Mouse (Mus musculus): ENCODE measurements around the gene Arhgap45. TPM values are rescaled to one million over a fixed set of nuclear protein-coding genes. Genes with fewer than 3 reads are reported as not detected.

The Arhgap45 gene
- polyA plus RNA-seq, 1 experiment from 2014 or later = 206 TPM

GRCm38 (mm10) chr10:80014484-80015290, 1.8 kb upstream of the Arhgap45 start:
- DNase-seq (ENCODE audit: low spot score) = no peak

DNA sequence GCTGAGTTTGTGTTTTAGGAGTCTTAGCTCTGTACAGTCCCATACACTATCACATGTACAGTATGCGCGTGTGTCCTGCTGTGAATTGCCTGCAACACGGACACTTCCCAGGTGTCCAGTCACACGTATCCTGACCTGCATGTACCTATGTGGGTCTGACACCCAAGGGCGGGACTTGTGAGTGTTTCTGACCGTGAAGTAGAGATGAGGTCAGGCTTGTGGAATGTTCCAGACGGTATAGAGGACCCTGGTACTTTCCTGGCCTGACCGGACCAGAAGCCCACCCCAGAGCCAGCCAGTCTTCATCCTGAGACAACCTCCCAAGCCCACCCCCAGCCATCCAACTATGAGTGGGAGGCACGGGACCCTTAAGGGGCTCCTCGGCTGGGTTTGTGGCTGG, 870 bp upstream of the Arhgap45 start:
- DNase-seq (ENCODE audit: low spot score) = no peak

- DNase-seq (ENCODE audit: low spot score) = no peak
Measured at GRCm38 (mm10) chr10:80016931-80017330, 478 bp downstream of the Arhgap45 start.

- DNase-seq (ENCODE audit: low spot score) = peak; percentile 96
Measured at GRCm38 (mm10) chr10:80017361-80017760, 908 bp downstream of the Arhgap45 start.

DNA sequence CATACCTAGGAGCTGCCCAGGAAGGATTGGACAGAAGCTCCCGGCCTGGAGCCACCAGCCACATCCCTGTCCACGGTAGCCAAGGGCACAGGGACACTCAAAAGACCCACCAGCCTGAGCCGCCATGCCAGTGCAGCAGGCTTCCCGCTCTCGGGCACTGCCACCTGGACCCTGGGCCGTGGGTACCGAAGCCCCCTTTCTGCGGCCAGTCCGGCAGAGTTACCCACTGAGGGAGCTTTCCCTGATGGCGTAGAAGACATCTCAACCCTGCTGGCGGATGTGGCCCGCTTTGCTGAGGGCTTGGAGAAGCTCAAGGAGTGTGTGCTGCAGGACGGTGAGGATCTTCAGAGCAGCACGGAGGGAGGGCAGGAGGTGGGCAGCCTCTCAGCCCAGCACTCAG, 1.3 kb downstream of the Arhgap45 start:
- peak; percentile 62 for DNase-seq (ENCODE audit: low spot score)

DNA sequence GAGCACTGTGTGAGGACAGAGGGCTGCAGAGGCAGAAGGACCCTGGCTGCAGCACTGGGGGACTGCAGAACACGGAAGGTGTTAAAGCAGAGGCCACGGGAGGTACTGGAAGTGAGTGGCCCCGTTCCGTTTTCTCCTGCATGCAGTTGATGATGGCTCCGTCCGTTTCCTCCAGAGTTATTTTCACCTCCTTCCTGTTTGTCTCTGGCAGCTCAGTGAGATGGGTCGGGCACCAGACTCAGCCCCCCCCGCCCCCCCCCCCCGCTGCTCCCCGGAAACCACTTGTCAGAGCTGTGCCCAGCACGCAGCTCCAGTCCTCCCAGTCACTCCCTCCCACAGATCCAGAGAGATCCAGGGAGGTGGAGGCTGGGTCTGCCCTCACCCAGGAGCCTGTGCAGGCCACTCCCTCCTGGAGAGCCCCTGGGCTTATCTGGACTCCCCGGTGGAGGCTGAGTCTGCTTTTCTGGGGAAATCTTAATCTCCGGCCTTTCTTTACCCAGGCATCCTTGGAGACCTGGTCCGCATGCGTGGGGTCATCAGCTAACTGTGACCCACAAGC, 2.4 kb downstream of the Arhgap45 start:
- DNase-seq (ENCODE audit: low spot score) = peak; percentile 65

- DNase-seq (ENCODE audit: low spot score) = no peak
Measured at GRCm38 (mm10) chr10:80019471-80020131, 3.1 kb downstream of the Arhgap45 start.

DNA sequence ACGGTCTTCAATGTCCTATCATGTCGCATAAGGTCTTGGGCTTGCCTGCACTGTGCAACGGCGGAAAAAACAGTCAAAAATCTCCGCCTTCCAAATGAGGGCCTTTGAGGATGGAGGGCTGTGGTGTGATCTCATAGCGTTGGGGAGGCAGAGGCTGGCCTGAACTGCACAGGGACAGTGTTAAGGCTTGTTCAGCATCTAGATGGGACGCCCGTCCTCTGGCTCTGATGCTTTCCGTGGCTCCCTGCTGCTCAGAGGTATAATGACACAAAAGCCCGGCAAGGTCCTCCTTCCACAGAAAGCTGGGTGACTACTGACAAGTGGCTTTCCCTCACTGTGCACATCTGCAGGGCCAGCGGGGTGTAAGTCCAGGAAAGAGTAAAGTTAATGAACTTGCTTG, 3.7 kb downstream of the Arhgap45 start:
- DNase-seq (ENCODE audit: low spot score) = no peak

DNA sequence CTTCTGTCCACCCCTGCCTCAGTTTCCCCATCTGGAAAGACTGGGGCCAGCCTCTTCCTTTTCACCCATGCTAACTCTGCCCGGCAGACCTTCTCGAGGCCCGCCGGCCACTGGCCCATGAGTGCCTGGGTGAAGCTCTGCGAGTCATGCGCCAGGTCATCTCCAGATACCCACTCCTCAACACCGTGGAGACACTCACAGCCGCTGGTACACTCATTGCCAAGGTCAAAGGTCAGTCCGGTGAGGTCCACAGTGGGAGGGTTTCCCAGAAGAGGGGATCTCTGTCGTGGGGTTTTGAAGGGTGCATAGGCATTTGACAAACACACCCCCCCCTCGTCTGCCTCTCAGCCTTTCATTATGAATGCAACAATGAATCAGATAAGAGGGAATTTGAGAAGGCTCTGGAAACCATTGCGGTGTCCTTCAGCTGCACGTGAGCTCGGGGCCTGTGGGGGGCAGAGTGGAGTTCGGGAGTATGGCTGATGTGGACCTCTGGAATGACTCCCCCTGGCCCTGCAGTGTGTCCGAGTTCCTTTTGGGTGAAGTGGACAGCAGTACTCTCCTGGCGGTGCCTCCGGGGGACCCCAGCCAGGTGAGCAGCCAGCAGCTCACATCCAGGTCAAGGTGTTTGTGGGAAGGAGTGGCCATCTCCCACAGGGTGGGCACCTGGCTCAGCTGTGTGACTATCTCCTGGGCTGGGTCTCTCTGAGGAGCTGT, 4.3 kb downstream of the Arhgap45 start:
- no peak for DNase-seq (ENCODE audit: low spot score)

- no peak for DNase-seq (ENCODE audit: low spot score)
Measured at GRCm38 (mm10) chr10:80021320-80021641, 4.8 kb downstream of the Arhgap45 start.

- peak; percentile 64 for DNase-seq (ENCODE audit: low spot score)
Measured at GRCm38 (mm10) chr10:80022164-80022563, 5.7 kb downstream of the Arhgap45 start.

DNA sequence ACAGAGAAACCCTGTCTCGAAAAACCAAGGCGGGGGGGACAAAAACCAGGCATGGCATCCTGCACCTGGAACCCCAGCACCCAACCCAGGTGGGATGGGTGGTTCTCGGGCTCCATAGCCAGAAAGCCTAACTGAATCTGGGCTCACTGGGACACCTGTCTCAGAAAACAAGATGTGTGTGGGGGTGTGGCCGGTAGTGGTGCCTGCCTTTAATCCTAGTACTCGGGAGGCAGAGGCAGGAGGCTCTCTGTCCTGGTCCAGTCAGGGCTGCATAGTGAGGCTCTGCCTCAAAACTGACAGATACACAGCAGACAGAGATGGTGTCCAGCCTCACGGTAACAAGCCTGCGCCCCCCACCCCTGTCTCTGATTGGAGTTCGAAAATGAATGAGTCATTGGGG, 6.4 kb downstream of the Arhgap45 start:
- DNase-seq (ENCODE audit: low spot score) = no peak

DNA sequence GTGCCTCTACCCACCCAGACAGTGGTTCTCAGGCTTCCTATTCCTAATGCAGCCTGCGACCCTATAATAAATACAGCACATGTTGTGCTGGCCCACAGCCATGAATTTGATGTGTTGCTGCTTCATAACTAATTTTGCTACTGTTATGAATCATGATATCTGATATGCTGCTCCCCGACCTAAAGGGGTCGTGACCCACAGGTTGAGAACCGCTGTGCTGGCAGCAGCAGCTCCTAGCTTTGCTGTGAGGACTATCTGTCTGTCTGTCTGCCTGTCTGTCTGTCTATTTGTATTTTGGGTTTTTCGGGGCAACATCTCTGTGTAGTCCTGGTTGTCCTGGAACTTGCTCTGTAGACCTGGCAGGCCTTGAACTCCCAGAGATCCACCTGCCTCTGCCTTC, 7.3 kb downstream of the Arhgap45 start:
- no peak for DNase-seq (ENCODE audit: low spot score)

- DNase-seq (ENCODE audit: low spot score) = peak; percentile 83
Measured at GRCm38 (mm10) chr10:80024229-80025043, 8.0 kb downstream of the Arhgap45 start.

GRCm38 (mm10) chr10:80025044-80025347, 8.5 kb downstream of the Arhgap45 start:
- DNase-seq (ENCODE audit: low spot score) = no peak

GRCm38 (mm10) chr10:80025463-80025862, 9.0 kb downstream of the Arhgap45 start:
- no peak for DNase-seq (ENCODE audit: low spot score)

GRCm38 (mm10) chr10:80025889-80026288, 9.4 kb downstream of the Arhgap45 start:
- peak; percentile 39 for DNase-seq (ENCODE audit: low spot score)

GRCm38 (mm10) chr10:80027681-80028520, 11.4 kb downstream of the Arhgap45 start:
- no peak for DNase-seq (ENCODE audit: low spot score)

DNA sequence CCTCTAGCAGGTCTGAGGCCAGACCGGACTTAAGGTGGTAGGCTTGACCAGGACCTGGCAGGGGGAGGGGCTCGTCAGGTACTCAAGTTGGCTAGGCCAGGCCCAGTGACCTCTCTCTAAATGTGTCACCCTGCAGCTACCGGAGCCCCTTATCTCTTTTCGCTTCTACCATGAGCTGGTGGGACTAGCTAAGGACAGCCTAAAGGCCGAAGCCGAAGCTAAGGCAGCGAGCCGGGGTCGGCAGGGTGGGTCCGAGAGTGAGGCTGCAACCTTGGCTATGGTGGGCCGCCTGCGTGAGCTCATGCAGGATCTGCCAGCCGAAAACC, 12.0 kb downstream of the Arhgap45 start:
- DNase-seq (ENCODE audit: low spot score) = no peak

DNA sequence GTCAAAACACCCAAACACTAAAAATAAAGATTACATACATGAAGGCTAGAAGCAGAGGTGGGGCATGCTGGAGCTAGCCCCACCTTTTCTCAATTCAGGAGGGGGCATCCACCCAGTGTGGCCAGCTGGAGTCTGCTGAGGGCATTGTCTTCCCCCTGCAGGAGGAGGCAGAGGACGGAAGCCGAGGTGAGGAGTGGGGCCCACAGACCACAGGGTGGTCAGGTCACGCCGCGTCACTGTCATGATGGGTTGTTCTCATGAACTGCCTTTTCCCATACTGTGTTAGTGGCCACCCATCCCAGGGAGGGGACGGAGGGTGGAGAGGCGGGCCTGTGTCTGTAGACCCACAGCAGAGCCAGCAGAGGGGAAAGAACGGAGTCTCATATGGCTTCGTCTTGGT, 13.7 kb downstream of the Arhgap45 start:
- no peak for DNase-seq (ENCODE audit: low spot score)

GRCm38 (mm10) chr10:80030736-80031135, 14.3 kb downstream of the Arhgap45 start:
- no peak for DNase-seq (ENCODE audit: low spot score)
